Mouse (Mus musculus): Measurements from ENCODE around the gene Tdrd5. TPM values are rescaled to one million over a fixed set of nuclear protein-coding genes. Genes with fewer than 3 reads are reported as not detected.
A peak's percentile ranks its signal among the peaks of the same experiment; 100 is the strongest.

Tdrd5 gene
- polyA plus RNA-seq, 2 experiments = 0.08 to 0.15 TPM

DNA sequence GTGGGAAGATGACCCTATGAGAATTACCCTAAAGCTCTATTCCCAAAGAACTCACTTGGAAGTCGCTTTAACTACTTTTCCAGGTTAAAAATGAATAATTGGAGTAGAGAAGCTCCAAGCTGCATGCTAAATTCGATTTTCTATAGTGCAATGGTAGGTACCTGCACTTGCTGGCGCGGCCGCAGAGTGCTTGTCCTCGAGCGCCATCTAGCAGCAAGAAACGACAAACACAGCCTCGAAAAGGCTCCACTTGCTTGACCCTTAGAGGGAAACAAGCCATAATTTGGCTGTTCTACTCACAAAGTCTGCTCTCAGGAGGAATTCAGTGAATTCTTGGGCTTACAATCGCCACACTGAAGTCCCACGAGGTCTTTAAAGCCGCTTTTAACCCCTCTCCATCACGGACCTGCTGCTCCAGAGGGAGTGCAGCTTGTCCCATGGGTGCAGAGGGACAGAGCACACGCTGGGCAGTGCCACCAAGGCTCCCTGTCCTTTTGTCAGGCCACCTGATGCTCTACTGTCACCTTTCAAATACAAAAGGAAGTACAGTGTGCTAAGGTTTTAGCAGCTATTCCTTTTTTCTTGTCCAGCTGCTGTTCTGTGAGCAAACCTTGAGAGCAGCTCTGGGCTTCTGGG is 61.6 kb downstream of the Tdrd5 start:
- no peaks in the 10 kb centered on the region for H3K36me3 ChIP-seq (replicated peaks; ENCODE audit: control insufficient read depth, insufficient read depth, low read depth)
- 8% methylated on average over 14 of the region's 14 CpGs for WGBS (ENCODE audit: insufficient replicate concordance)
- H3K9me3 ChIP-seq (ENCODE audit: control insufficient read depth, low read length) = no peaks in the 10 kb centered on the region
- no peak for TF ChIP-seq EP300 (IDR thresholded peaks at IDR 0.05; ENCODE audit: low read depth)
- TF ChIP-seq CTCF (IDR thresholded peaks at IDR 0.05; ENCODE audit: low read depth) = peak; percentile 95
- no peak overlapping the region for H3K4me2 ChIP-seq (ENCODE audit: low read depth)
- no peaks in the 10 kb centered on the region for H3K27me3 ChIP-seq (ENCODE audit: control insufficient read depth, insufficient read depth, low read length)
- no peaks in the 10 kb centered on the region for H3K4me1 ChIP-seq (replicated peaks; ENCODE audit: control insufficient read depth in 2 of 2, insufficient read depth in 2 of 2, low read length in 1 of 2)
- no peak overlapping the region for H3K27ac ChIP-seq
- DNase-seq (ENCODE audit: low read depth in 3 of 3, low spot score in 3 of 3) (peak in 1 of 3 experiments; percentile 47), ATAC-seq (ENCODE audit: insufficient read depth) (peak; percentile 59; the same call in 1 of the 2 replicates)
- H3K4me3 ChIP-seq (ENCODE audit: insufficient read depth in 1 of 2, low read depth in 2 of 2, low read length in 2 of 2) = no peak overlapping the region
- no peak overlapping the region for H3K9ac ChIP-seq (replicated peaks)

DNA sequence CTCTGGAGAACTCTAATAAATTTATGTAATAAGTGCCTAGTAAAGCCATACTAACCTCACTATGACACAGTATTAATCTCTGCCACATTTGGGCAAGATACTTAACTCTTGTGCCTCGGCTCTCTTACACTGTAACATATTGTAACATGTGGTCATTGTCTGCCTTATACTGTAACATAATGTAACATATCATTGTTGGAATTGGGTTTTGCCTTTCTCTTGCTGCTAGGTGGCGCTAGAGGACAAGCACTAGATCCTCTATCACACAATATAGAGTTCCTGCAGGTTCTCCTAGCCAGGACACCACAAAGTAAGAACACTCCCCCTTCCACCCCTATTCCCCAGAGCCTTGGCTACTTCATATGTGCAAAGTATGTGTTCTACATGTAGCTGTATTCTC is 62.4 kb downstream of the Tdrd5 start:
- ATAC-seq (ENCODE audit: insufficient read depth) = peak; percentile 52; the same call in 1 of the 2 replicates
- peak in 2 of 3 experiments; percentile 54 to 58 for DNase-seq (ENCODE audit: low read depth in 3 of 3, low spot score in 3 of 3)
- no peaks in the 10 kb centered on the region for H3K4me1 ChIP-seq (replicated peaks; ENCODE audit: control insufficient read depth in 2 of 2, insufficient read depth in 2 of 2, low read length in 1 of 2)
- 14% methylated on average over 2 of the region's 2 CpGs for WGBS (ENCODE audit: insufficient replicate concordance)
- H3K36me3 ChIP-seq (replicated peaks; ENCODE audit: control insufficient read depth, insufficient read depth, low read depth) = no peaks in the 10 kb centered on the region
- TF ChIP-seq CTCF (IDR thresholded peaks at IDR 0.05; ENCODE audit: low read depth) (peak; percentile 80), EP300 (IDR thresholded peaks at IDR 0.05; ENCODE audit: low read depth) (no peak)
- no peak overlapping the region for H3K9ac ChIP-seq (replicated peaks)
- no peak overlapping the region for H3K27ac ChIP-seq
- H3K4me3 ChIP-seq (ENCODE audit: insufficient read depth in 1 of 2, low read depth in 2 of 2, low read length in 2 of 2) = no peak overlapping the region
- no peaks in the 10 kb centered on the region for H3K27me3 ChIP-seq (ENCODE audit: control insufficient read depth, insufficient read depth, low read length)
- no peaks in the 10 kb centered on the region for H3K9me3 ChIP-seq (ENCODE audit: control insufficient read depth, low read length)
- H3K4me2 ChIP-seq (ENCODE audit: low read depth) = no peak overlapping the region

DNA sequence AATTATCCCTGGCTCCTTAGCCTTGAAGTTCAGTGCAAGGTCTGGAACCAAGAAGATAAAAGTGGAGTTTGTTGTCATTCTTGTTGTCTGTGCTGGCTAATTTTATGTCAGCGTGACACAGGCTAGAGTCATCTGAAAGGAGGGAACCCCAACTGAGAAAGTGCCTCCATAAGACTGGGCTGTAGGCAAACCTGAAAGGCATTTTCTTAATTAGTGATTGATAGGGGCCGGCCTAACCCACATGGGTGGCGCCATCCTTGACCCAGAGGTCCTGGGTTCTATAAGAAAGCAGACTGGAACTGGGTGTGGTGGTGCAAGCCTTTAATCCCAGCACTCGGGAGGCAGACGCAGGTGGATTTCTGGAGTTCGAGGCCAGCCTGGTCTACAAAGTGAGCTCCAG is 72.3 kb downstream of the Tdrd5 start:
- Histone ChIP-seq H3K27ac (no peak overlapping the region), H3K4me1 (replicated peaks; ENCODE audit: control insufficient read depth in 2 of 2, insufficient read depth in 2 of 2, low read length in 1 of 2) (peaks cover 17 to 36% of the 10 kb centered on the region in 2 experiments), H3K27me3 (ENCODE audit: control insufficient read depth, insufficient read depth, low read length) (no peaks in the 10 kb centered on the region), H3K4me2 (ENCODE audit: low read depth) (no peak overlapping the region), H3K36me3 (replicated peaks; ENCODE audit: control insufficient read depth, insufficient read depth, low read depth) (no peaks in the 10 kb centered on the region), H3K4me3 (ENCODE audit: insufficient read depth in 1 of 2, low read depth in 2 of 2, low read length in 2 of 2) (no peak overlapping the region), H3K9me3 (ENCODE audit: control insufficient read depth, low read length) (no peaks in the 10 kb centered on the region), H3K9ac (replicated peaks) (no peak overlapping the region)
- 83% methylated on average over 6 of the region's 6 CpGs for WGBS (ENCODE audit: insufficient replicate concordance)
- no peak for DNase-seq (ENCODE audit: low read depth in 3 of 3, low spot score in 3 of 3)
- no peak for TF ChIP-seq CTCF (IDR thresholded peaks at IDR 0.05; ENCODE audit: low read depth)
- TF ChIP-seq EP300 (IDR thresholded peaks at IDR 0.05; ENCODE audit: low read depth) = no peak
- no peak for ATAC-seq (ENCODE audit: insufficient read depth)

DNA sequence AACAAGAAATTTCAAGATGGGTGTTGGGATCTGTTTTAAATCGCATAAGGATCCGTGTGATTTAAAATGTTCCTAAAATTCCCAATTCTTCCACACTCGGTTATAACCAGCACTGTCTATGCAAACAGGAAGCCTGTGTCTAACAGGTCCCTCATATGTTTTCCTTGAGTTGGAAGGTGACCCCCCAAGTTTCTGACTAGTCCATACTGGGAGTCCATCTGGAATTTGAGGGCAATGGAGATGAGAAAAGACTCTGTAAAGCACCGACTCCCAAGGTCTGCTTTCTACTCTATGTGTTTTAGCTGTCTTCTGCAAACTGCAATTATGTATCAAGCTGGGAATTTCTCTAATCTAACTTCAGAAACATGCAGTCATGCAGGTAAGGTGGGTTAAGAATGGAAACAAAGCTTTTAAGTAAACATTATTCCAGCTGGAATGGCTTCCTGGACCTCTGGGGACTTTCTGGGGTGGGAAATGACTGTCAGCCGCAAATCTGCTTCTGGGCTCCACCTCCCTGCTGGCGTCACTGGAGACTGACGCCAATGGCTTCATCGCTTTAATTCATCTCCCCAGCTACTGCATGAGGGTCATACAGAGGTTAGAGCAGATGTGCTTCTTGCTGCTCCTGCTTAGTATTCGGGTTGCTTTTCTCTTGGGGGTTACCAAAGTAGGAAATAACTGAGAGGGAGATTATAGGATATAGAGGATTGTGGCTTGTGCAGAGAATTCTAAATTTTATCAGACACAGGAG is 73.0 kb downstream of the Tdrd5 start:
- peaks cover 17 to 38% of the 10 kb centered on the region in 2 experiments for H3K4me1 ChIP-seq (replicated peaks; ENCODE audit: control insufficient read depth in 2 of 2, insufficient read depth in 2 of 2, low read length in 1 of 2)
- H3K27ac ChIP-seq = no peak overlapping the region
- WGBS (ENCODE audit: insufficient replicate concordance) = 41% methylated on average over 9 of the region's 9 CpGs
- H3K36me3 ChIP-seq (replicated peaks; ENCODE audit: control insufficient read depth, insufficient read depth, low read depth) = no peaks in the 10 kb centered on the region
- H3K9me3 ChIP-seq (ENCODE audit: control insufficient read depth, low read length) = no peaks in the 10 kb centered on the region
- no peak overlapping the region for H3K9ac ChIP-seq (replicated peaks)
- TF ChIP-seq CTCF (IDR thresholded peaks at IDR 0.05; ENCODE audit: low read depth) (no peak), EP300 (IDR thresholded peaks at IDR 0.05; ENCODE audit: low read depth) (no peak)
- H3K4me3 ChIP-seq (ENCODE audit: insufficient read depth in 1 of 2, low read depth in 2 of 2, low read length in 2 of 2) = no peak overlapping the region
- ATAC-seq (ENCODE audit: insufficient read depth) (no peak), DNase-seq (ENCODE audit: low read depth in 3 of 3, low spot score in 3 of 3) (no peak)
- no peaks in the 10 kb centered on the region for H3K27me3 ChIP-seq (ENCODE audit: control insufficient read depth, insufficient read depth, low read length)
- H3K4me2 ChIP-seq (ENCODE audit: low read depth) = no peak overlapping the region

DNA sequence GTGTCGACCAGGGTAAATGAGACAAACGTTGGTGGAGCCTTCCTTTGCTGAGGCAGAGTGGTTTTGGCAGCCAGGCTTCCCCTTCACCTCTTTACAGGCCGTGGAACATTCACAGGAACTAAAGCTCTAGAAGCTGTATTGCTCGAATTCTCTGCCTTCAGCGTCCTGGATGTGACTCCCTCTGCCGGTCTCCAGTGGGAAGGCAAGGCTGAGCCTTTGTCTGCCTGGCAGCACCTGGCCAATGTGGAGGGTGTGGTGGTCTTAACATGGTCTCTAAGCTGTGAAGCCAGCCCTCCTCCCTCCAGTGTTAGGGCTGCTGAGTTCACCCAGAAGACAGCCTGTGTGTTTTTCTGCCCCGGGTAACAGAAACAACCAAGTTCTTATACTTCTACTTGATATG is 74.0 kb downstream of the Tdrd5 start:
- Histone ChIP-seq H3K27me3 (ENCODE audit: control insufficient read depth, insufficient read depth, low read length) (no peaks in the 10 kb centered on the region), H3K9me3 (ENCODE audit: control insufficient read depth, low read length) (no peaks in the 10 kb centered on the region), H3K9ac (replicated peaks) (no peak overlapping the region; the same call in 1 of the 2 replicates), H3K27ac (no peak overlapping the region; the same call in 1 of the 2 replicates), H3K4me1 (replicated peaks; ENCODE audit: control insufficient read depth in 2 of 2, insufficient read depth in 2 of 2, low read length in 1 of 2) (peaks cover 17 to 46% of the 10 kb centered on the region in 2 experiments), H3K4me3 (ENCODE audit: insufficient read depth in 1 of 2, low read depth in 2 of 2, low read length in 2 of 2) (no peak overlapping the region), H3K4me2 (ENCODE audit: low read depth) (no peak overlapping the region), H3K36me3 (replicated peaks; ENCODE audit: control insufficient read depth, insufficient read depth, low read depth) (no peaks in the 10 kb centered on the region)
- ATAC-seq (ENCODE audit: insufficient read depth) = peak; percentile 34; the same call in 1 of the 2 replicates
- DNase-seq (ENCODE audit: low read depth in 3 of 3, low spot score in 3 of 3) = no peak
- TF ChIP-seq EP300 (IDR thresholded peaks at IDR 0.05; ENCODE audit: low read depth) (no peak), CTCF (IDR thresholded peaks at IDR 0.05; ENCODE audit: low read depth) (peak; percentile 95)
- WGBS (ENCODE audit: insufficient replicate concordance) = 12% methylated on average over 7 of the region's 7 CpGs
